Mouse (Mus musculus) macrophage (primary cell): ENCODE data around the gene Lbh. TPM values are rescaled to one million over a fixed set of nuclear protein-coding genes. Genes with fewer than 3 reads are reported as not detected.

Experiments
- H3K27ac ChIP-seq: fragments of 350-480 bp; formaldehyde crosslinking; 2 replicates; pipeline ENCODE4 v1.9.0; 2021
- H3K36me3 ChIP-seq: fragments of 350-480 bp; formaldehyde crosslinking; 2 replicates; pipeline ENCODE4 v1.9.0; 2021; ENCODE audit errors: inconsistent target
- H3K4me3 ChIP-seq: fragments of 350-480 bp; formaldehyde crosslinking; 2 replicates; pipeline ENCODE4 v1.9.0; 2021; ENCODE audit errors: inconsistent target
- H3K79me2 ChIP-seq: fragments of 350-480 bp; formaldehyde crosslinking; 2 replicates; pipeline ENCODE4 v1.9.0; 2021; ENCODE audit errors: inconsistent target
- WGBS: methylation state at CpG from one replicate; pipeline ENCODE4 v1.1.7; 2026; ENCODE audit warnings: inconsistent platforms; ENCODE audit not compliant: missing documents; 5-methylcytosine and 5-hydroxymethylcytosine counted together
- polyA plus RNA-seq: library from polyadenylated mRNA; stranded (reverse); fragments of 250-400 nt; gene quantifications from 3 replicates; pipeline ENCODE4 v1.2.4, GENCODE M21; 2018; ENCODE audit warnings: inconsistent platforms

Lbh gene
- polyA plus RNA-seq, 1 experiment from 2014 or later, result 28.0 TPM

DNA sequence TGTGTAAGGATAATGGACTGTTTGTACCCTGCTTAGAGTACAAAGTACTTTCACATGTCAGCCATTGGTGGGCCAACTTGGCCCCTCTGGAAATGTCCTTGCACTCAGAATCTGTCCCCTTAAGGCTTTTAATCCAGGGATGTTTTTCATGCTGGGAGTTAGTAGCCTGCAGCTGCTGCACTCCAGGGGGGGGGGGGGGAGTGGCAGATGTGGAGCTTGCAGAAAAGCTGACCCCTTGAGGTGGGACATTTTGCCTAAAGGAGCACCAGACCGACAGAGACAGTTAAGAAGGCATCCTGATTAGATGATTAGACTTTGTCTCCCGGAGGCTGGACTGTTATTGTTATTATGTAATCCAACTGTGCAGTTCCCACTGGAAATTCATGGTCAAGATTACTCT is 2.3 kb downstream of the Lbh start:
- Histone ChIP-seq H3K79me2 (peaks cover 66% of the 10 kb centered on the region; the same call in 1 of the 2 replicates), H3K36me3 (peaks cover 26% of the 10 kb centered on the region; the same call in 1 of the 2 replicates), H3K27ac (no peak overlapping the region), H3K4me3 (no peak overlapping the region)
- 91% methylated on average over 2 of the region's 2 CpGs for WGBS

DNA sequence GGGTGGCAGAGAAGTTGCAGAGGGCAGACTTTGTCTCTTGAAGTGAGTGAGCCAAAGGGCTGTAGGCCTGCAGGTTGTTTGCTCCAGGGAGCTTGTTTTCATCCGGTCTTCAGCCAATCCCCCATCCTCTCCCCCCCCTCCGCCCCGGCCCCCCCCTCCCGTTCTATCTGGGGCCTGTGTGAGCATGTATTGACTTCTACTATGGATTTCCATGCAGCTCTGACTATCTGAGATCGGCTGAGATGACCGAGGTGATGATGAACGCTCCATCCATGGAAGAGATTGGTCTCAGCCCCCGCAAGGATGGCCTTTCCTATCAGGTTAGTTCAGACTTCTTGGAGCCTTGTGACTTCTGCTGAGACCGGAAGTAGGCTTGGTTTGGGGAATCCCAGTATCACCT is 2.9 kb downstream of the Lbh start:
- peaks cover 30% of the 10 kb centered on the region; the same call in 1 of the 2 replicates for H3K36me3 ChIP-seq
- H3K27ac ChIP-seq, result no peak overlapping the region
- H3K4me3 ChIP-seq, result no peak overlapping the region
- 91% methylated on average over 8 of the region's 9 CpGs for WGBS
- peaks cover 67% of the 10 kb centered on the region; the same call in 1 of the 2 replicates for H3K79me2 ChIP-seq

- peaks cover 68% of the 10 kb centered on the region; the same call in 1 of the 2 replicates for H3K79me2 ChIP-seq
- no peak overlapping the region for H3K27ac ChIP-seq
- peaks cover 31% of the 10 kb centered on the region; the same call in 1 of the 2 replicates for H3K36me3 ChIP-seq
- WGBS, result 86% methylated on average over 5 of the region's 5 CpGs
- no peak overlapping the region for H3K4me3 ChIP-seq
Measured at GRCm38 (mm10) chr17:72922206-72922605, 4.1 kb downstream of the Lbh start.

GRCm38 (mm10) chr17:72923283-72923682 is 5.2 kb downstream of the Lbh start:
- H3K36me3 ChIP-seq, result peaks cover 31% of the 10 kb centered on the region; the same call in 1 of the 2 replicates
- H3K27ac ChIP-seq, result no peak overlapping the region
- H3K79me2 ChIP-seq, result peaks cover 78% of the 10 kb centered on the region
- WGBS, result 94% methylated on average over 4 of the region's 4 CpGs
- no peak overlapping the region for H3K4me3 ChIP-seq

- H3K36me3 ChIP-seq, result peaks cover 36% of the 10 kb centered on the region; the same call in 1 of the 2 replicates
Measured at GRCm38 (mm10) chr17:72924295-72924694, 6.2 kb downstream of the Lbh start.

GRCm38 (mm10) chr17:72925111-72925510 is 7.0 kb downstream of the Lbh start:
- WGBS, result 74% methylated on average over 5 of the region's 6 CpGs
- Histone ChIP-seq H3K79me2 (peaks cover 83% of the 10 kb centered on the region), H3K4me3 (no peak overlapping the region), H3K27ac (no peak overlapping the region), H3K36me3 (peaks cover 37% of the 10 kb centered on the region; the same call in 1 of the 2 replicates)

More at GRCm38 (mm10) chr17:72924295-72924694, 6.2 kb downstream of the Lbh start:
- Histone ChIP-seq H3K4me3 (no peak overlapping the region), H3K27ac (no peak overlapping the region), H3K79me2 (peaks cover 81% of the 10 kb centered on the region)
- 89% methylated on average over 8 of the region's 8 CpGs for WGBS

- WGBS, result 90% methylated on average over 12 of the region's 12 CpGs
- Histone ChIP-seq H3K27ac (no peak overlapping the region), H3K4me3 (no peak overlapping the region), H3K36me3 (peaks cover 41% of the 10 kb centered on the region; the same call in 1 of the 2 replicates), H3K79me2 (peaks cover 83% of the 10 kb centered on the region)
Measured at GRCm38 (mm10) chr17:72925804-72926617, 7.9 kb downstream of the Lbh start.

DNA sequence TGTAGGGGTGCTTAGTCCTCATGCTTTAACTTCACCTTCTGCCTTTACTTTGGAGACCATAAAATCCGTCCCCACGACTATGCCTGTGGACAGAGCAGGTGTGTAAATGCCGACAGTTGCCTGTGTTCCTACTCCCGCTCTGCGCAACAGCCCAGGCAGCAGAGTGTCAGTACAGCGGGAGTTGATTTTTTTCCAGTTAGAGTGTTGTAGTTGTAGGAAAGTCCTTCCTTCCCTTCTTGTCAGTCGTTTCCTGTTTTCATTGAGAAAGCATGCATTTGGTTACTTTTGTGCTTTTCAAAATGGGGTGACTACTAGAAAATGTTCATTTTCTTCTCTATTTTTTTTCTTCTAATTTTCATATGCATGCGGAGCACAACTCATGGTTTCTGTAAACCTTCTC is 8.9 kb downstream of the Lbh start:
- Histone ChIP-seq H3K27ac (peak overlapping the region; percentile 8; the same call in 1 of the 2 replicates), H3K4me3 (no peak overlapping the region), H3K79me2 (peaks cover 83% of the 10 kb centered on the region), H3K36me3 (peaks cover 35% of the 10 kb centered on the region; the same call in 1 of the 2 replicates)
- 19% methylated on average over 8 of the region's 8 CpGs for WGBS

DNA sequence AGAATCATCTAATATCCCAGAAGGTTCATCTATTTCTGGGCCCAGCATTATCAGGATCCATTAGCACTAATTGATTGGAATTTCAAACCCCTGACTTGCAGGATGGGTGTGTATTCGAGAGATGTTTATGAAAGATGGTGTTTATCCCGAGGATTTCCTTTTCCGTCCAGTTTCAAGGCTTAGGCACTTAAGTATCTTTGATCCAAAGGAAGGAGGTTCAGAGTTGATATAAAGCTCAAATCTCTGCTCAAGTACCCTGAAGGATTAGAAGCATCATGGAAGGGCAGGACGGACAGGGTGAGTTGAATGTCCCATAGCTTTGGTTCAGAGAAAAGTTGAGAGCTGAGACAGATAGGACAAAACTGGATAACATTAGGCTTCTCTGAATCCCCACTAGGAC is 15.0 kb downstream of the Lbh start:
- 0 out of 2 replicates have a peak, but pooled peaks cover 15% of the 10 kb centered on the region for H3K36me3 ChIP-seq
- 93% methylated on average over 4 of the region's 4 CpGs for WGBS
- H3K79me2 ChIP-seq, result peaks cover 81% of the 10 kb centered on the region
- no peak overlapping the region for H3K27ac ChIP-seq
- H3K4me3 ChIP-seq, result no peak overlapping the region

DNA sequence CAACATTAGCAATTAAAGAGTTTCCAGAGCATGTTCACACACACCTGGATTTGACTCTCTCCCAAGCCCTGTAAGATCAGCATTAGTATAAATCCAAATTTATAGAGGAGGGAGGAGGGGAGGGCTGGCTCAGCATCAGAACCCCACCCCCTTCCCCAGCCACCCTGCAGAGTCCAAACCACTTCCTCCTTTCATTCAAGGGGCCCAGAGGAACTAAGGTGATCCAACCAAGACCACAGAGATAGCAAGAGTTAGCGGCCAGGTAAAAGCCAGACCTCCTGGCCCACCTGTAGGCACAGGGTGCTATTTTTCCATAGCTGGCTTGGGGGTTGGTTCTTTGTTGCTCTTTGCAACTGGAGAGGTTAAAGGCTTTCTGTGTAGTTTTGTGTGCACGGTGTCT is 16.0 kb downstream of the Lbh start:
- H3K4me3 ChIP-seq, result no peak overlapping the region
- H3K36me3 ChIP-seq, result 0 out of 2 replicates have a peak, but pooled peaks cover 12% of the 10 kb centered on the region
- WGBS, result 11% methylated on average over 1 of the region's 2 CpGs
- H3K79me2 ChIP-seq, result peaks cover 74% of the 10 kb centered on the region
- H3K27ac ChIP-seq, result no peak overlapping the region

DNA sequence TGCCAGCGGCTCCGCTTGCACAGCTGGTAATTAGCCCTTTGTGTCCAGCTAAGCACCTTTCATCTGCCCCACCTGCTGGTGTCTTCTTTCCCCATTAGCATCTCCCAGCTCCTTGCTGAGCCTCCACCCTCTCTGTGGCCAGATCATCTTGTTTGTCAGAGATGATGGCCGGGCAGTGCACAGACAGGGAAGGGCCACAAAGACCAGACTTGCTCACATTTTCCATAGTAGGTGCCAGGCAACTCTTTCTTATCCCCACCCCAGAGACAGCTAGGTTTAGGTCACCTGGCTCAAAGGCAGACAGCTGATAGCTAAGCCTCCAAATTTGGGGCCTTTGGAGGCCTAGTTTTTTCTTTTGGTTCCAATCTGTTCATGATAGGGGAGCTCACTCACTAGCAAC is 16.5 kb downstream of the Lbh start:
- Histone ChIP-seq H3K4me3 (no peak overlapping the region), H3K79me2 (peaks cover 69% of the 10 kb centered on the region; the same call in 1 of the 2 replicates)

DNA sequence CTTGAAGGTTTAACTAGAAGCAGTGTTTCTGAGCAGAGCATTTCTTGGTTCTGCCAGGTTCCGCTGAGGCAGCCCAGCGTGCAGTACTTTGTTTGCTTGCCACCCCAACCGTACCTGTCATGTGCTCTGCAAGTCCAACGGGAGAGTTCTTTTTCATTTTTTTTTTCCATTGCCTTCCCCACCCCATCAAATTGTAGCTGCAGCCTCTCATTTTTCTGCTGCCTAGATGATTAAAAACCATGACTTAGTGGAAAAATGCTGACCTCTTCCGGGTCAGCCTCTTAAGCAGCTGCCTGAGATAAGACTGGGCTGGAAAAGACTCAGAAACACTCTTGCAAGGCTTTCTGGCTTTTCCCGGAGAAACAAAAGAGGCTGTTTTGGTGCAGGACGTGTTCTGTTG is 17.8 kb downstream of the Lbh start:
- H3K27ac ChIP-seq, result no peak overlapping the region
- 0 out of 2 replicates have a peak, but pooled peaks cover 3% of the 10 kb centered on the region for H3K36me3 ChIP-seq
- no peak overlapping the region for H3K4me3 ChIP-seq
- peaks cover 57% of the 10 kb centered on the region; the same call in 1 of the 2 replicates for H3K79me2 ChIP-seq
- 64% methylated on average over 7 of the region's 7 CpGs for WGBS

More for the DNA sequence above, 16.5 kb downstream of the Lbh start:
- Histone ChIP-seq H3K27ac (no peak overlapping the region), H3K36me3 (0 out of 2 replicates have a peak, but pooled peaks cover 9% of the 10 kb centered on the region)
- 82% methylated on average over 3 of the region's 3 CpGs for WGBS

GRCm38 (mm10) chr17:72936336-72936735 is 18.2 kb downstream of the Lbh start:
- Histone ChIP-seq H3K79me2 (peaks cover 52% of the 10 kb centered on the region; the same call in 1 of the 2 replicates), H3K4me3 (no peak overlapping the region), H3K36me3 (0 out of 2 replicates have a peak, but pooled peaks cover under 1% of the 10 kb centered on the region), H3K27ac (no peak overlapping the region)
- 93% methylated on average over 3 of the region's 3 CpGs for WGBS

GRCm38 (mm10) chr17:72937204-72937603 is 19.1 kb downstream of the Lbh start:
- H3K4me3 ChIP-seq, result no peak overlapping the region
- no peaks in the 10 kb centered on the region for H3K36me3 ChIP-seq
- no peak overlapping the region for H3K27ac ChIP-seq
- WGBS, result 92% methylated on average over 9 of the region's 9 CpGs
- peaks cover 44% of the 10 kb centered on the region; the same call in 1 of the 2 replicates for H3K79me2 ChIP-seq
